ENCODE assay signal across 17 mouse cellular contexts in the genomic region with DNA sequence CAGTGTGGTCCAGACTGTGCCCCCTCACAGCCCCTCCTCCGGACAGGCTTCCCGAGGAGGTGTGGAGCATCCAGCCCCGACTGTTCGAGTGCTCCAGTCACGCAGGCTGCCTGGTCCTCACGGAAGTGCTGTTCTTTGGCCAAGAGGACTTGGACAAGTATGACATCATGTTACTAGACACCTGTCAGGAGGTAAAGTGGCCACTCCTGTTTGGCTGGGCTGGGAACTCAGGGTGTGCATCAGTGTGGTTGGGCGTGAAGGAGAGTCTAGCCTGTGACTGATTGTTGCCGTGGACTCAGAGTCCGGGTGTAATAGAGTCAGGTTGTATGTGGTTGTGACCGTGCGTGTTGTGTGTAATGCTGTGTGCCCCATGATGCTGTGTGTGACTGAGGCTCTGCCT. TPM values are rescaled to one million over a fixed set of nuclear protein-coding genes. Genes with fewer than 3 reads are reported as not detected.
A peak's percentile ranks its signal among the peaks of the same experiment; 100 is the strongest.
DNase-seq lines count a peak whose midpoint lies in the region; ATAC-seq and TF ChIP-seq lines count a peak whose summit lies in the region.
"Had no signal": no experiment of that assay in that cellular context is flagged by ENCODE, and none has a peak within 500 bp of the region (broad histone marks: within the 10 kb centered on the region; RNA-seq: fewer than 3 reads in every experiment).

No protein-coding gene starts in this region.

- TF ChIP-seq CTCF in hindbrain, postnatal 0 days (IDR thresholded peaks at IDR 0.05; ENCODE audit: low read depth), result no peak
- no peak for TF ChIP-seq CTCF in lung, adult 2 months (IDR thresholded peaks at IDR 0.05; ENCODE audit: insufficient read depth, low read length)

- no peaks in the 10 kb centered on the region for H3K9me3 ChIP-seq in hindbrain, postnatal 0 days (ENCODE audit: low read length)
- H3K9me3 ChIP-seq in hindbrain, embryonic 10.5 days, result no peaks in the 10 kb centered on the region
- no peaks in the 10 kb centered on the region for H3K9me3 ChIP-seq in intestine, embryonic 15.5 days
- H3K9me3 ChIP-seq: embryonic facial prominence, embryonic 13.5 days; heart, embryonic 10.5 days; hindbrain, embryonic 13.5 days; liver, embryonic 15.5 days; megakaryocyte, embryonic 14.5 days; stomach, embryonic 15.5 days had no signal

- H3K27me3 ChIP-seq in hindbrain, postnatal 0 days (ENCODE audit: insufficient read depth, low read length), result no peaks in the 10 kb centered on the region
- peaks cover 7% of the 10 kb centered on the region; the same call in 1 of the 2 replicates for H3K27me3 ChIP-seq in hindbrain, embryonic 10.5 days (ENCODE audit: insufficient read depth, poor library complexity, severe bottlenecking)
- no peaks in the 10 kb centered on the region for H3K27me3 ChIP-seq in intestine, embryonic 15.5 days (replicated peaks)
- H3K27me3 ChIP-seq: embryonic facial prominence, embryonic 13.5 days; hindbrain, embryonic 13.5 days; liver, embryonic 15.5 days; stomach, embryonic 15.5 days had no signal

- H3K9ac ChIP-seq in hindbrain, postnatal 0 days (replicated peaks; ENCODE audit: low read length), result no peak overlapping the region
- H3K9ac ChIP-seq in intestine, embryonic 15.5 days, result no peak overlapping the region
- H3K9ac ChIP-seq: forebrain, postnatal 0 days; hindbrain, embryonic 13.5 days; liver, embryonic 15.5 days; stomach, embryonic 15.5 days had no signal

- DNase-seq in hindbrain, postnatal 0 days (ENCODE audit: low spot score), result no peak
- DNase-seq in hindbrain, embryonic 10.5 days (ENCODE audit: low spot score), result no peak
- peak; percentile 24 for DNase-seq in lung, adult 2 months
- DNase-seq in lung, postnatal 36 days, result peak; percentile 66
- DNase-seq in kidney, postnatal 4 days, result no peak

- no peak overlapping the region for H3K4me3 ChIP-seq in hindbrain, postnatal 0 days (ENCODE audit: low read length)
- H3K4me3 ChIP-seq in hindbrain, embryonic 10.5 days, result no peak overlapping the region
- H3K4me3 ChIP-seq in intestine, embryonic 15.5 days (replicated peaks), result no peak overlapping the region
- no peak overlapping the region for H3K4me3 ChIP-seq in lung, adult 2 months (replicated peaks; ENCODE audit: extremely low read depth, low read depth, low read length)
- H3K4me3 ChIP-seq: embryonic facial prominence, embryonic 13.5 days; heart, embryonic 10.5 days; hindbrain, embryonic 13.5 days; liver, embryonic 15.5 days; stomach, embryonic 15.5 days had no signal

- H3K36me3 ChIP-seq in hindbrain, postnatal 0 days (ENCODE audit: insufficient read depth, low read length), result peaks cover 11% of the 10 kb centered on the region; the same call in 1 of the 2 replicates
- peaks cover 22% of the 10 kb centered on the region for H3K36me3 ChIP-seq in hindbrain, embryonic 10.5 days
- H3K36me3 ChIP-seq in intestine, embryonic 15.5 days, result no peaks in the 10 kb centered on the region
- H3K36me3 ChIP-seq: G1E; liver, embryonic 15.5 days had no signal

- H3K4me1 ChIP-seq in hindbrain, postnatal 0 days (ENCODE audit: insufficient read depth, low read length), result no peaks in the 10 kb centered on the region
- H3K4me1 ChIP-seq in hindbrain, embryonic 10.5 days (replicated peaks), result peaks cover 15% of the 10 kb centered on the region; the same call in 1 of the 2 replicates
- H3K4me1 ChIP-seq in intestine, embryonic 15.5 days (replicated peaks), result peaks cover 14% of the 10 kb centered on the region; the same call in 1 of the 2 replicates
- no peaks in the 10 kb centered on the region for H3K4me1 ChIP-seq in lung, adult 2 months (ENCODE audit: control insufficient read depth, insufficient read depth, low read length)
- H3K4me1 ChIP-seq: hindbrain, embryonic 13.5 days; stomach, embryonic 15.5 days had no signal

- no peak for TF ChIP-seq POLR2A in lung, adult 2 months (IDR thresholded peaks at IDR 0.05; ENCODE audit: borderline replicate concordance, extremely low read depth, low read depth, low read length)

- H3K27ac ChIP-seq in hindbrain, postnatal 0 days, result no peak overlapping the region
- no peak overlapping the region for H3K27ac ChIP-seq in hindbrain, embryonic 10.5 days
- no peak overlapping the region for H3K27ac ChIP-seq in intestine, embryonic 15.5 days
- H3K27ac ChIP-seq: embryonic facial prominence, embryonic 13.5 days; heart, embryonic 10.5 days; hindbrain, embryonic 13.5 days; liver, embryonic 15.5 days; stomach, embryonic 15.5 days had no signal

- peak; percentile 34; the same call in 1 of the 2 replicates for ATAC-seq in hindbrain, postnatal 0 days
- 0 out of 2 replicates have a peak, but pooled peaks have one; percentile 15 for ATAC-seq in intestine, embryonic 15.5 days
- no peak for ATAC-seq in erythroid progenitor cell, adult 5-6 weeks (replicated peaks; ENCODE audit: low FRiP score, poor library complexity, severe bottlenecking)

- H3K4me2 ChIP-seq in hindbrain, postnatal 0 days (ENCODE audit: low read depth, low read length), result no peak overlapping the region
- no peak overlapping the region for H3K4me2 ChIP-seq in intestine, embryonic 15.5 days (replicated peaks)
- H3K4me2 ChIP-seq: embryonic facial prominence, embryonic 13.5 days; hindbrain, embryonic 13.5 days; liver, embryonic 15.5 days; stomach, embryonic 15.5 days had no signal

- WGBS in hindbrain, postnatal 0 days, result 87% methylated on average over 11 of the region's 11 CpGs
- 88% methylated on average over 11 of the region's 11 CpGs for WGBS in hindbrain, embryonic 10.5 days
- WGBS in intestine, embryonic 15.5 days, result 81% methylated on average over 11 of the region's 11 CpGs
- 69% methylated on average over 11 of the region's 11 CpGs for WGBS in lung, adult 2 months

RNA-seq across cellular contexts. Expression of a gene that starts 15.7 kb away (rescaled TPM):
- 4.5 and 5.9 TPM in 2 replicates for total RNA-seq in hindbrain, postnatal 0 days (2014; rRNA removed)
- polyA plus RNA-seq in hindbrain, postnatal 0 days (2015; fragmentation: Nextera tagmentation; extraction: Ambion mirVana), result 3.3 TPM in 2 replicates
- 15.8 and 16.1 TPM in 2 replicates for polyA plus RNA-seq in hindbrain, embryonic 10.5 days (2016; fragmentation: Nextera tagmentation; extraction: Ambion mirVana)
- polyA plus RNA-seq in intestine, embryonic 15.5 days (2015; fragmentation: Nextera tagmentation; extraction: Ambion mirVana), result 16.1 and 17.2 TPM in 2 replicates
- 15.4 and 20.2 TPM in 2 replicates for polyA plus RNA-seq in lung, adult 2 months (2012; rRNA removed)
- 1.8 TPM in 1 of 2 replicates, not detected in the other for total RNA-seq in erythroid progenitor cell, adult 5-6 weeks (2015; ENCODE audit: low replicate concordance)
- total RNA-seq in erythroid progenitor cell, adult 5-6 weeks (2017; ENCODE audit: low replicate concordance), result 1.9 TPM in 1 of 2 replicates, not detected in the other
- total RNA-seq: G1E had no signal
- polyA plus RNA-seq: G1E had no signal

RNA-seq across cellular contexts. Expression of a gene that starts 25.0 kb away (rescaled TPM):
- total RNA-seq in hindbrain, postnatal 0 days (2014; rRNA removed), result 15.1 and 17.0 TPM in 2 replicates
- polyA plus RNA-seq in hindbrain, postnatal 0 days (2015; fragmentation: Nextera tagmentation; extraction: Ambion mirVana), result 14.2 and 18.1 TPM in 2 replicates
- 30.8 and 31.8 TPM in 2 replicates for polyA plus RNA-seq in hindbrain, embryonic 10.5 days (2016; fragmentation: Nextera tagmentation; extraction: Ambion mirVana)
- 16.8 and 18.7 TPM in 2 replicates for polyA plus RNA-seq in intestine, embryonic 15.5 days (2015; fragmentation: Nextera tagmentation; extraction: Ambion mirVana)
- 19.8 and 37.3 TPM in 2 replicates for polyA plus RNA-seq in lung, adult 2 months (2012; rRNA removed)
- total RNA-seq in erythroid progenitor cell, adult 5-6 weeks (2015; ENCODE audit: low replicate concordance), result not detected in 2 replicates
- total RNA-seq in erythroid progenitor cell, adult 5-6 weeks (2017; ENCODE audit: low replicate concordance), result not detected in 2 replicates
- total RNA-seq: G1E had no signal
- polyA plus RNA-seq: G1E had no signal

RNA-seq across cellular contexts. Expression of a gene that starts 34.0 kb away (rescaled TPM):
- 0.93 and 1.1 TPM in 2 replicates for total RNA-seq in hindbrain, postnatal 0 days (2014; rRNA removed)
- polyA plus RNA-seq in hindbrain, postnatal 0 days (2015; fragmentation: Nextera tagmentation; extraction: Ambion mirVana), result 0.95 and 1.4 TPM in 2 replicates
- polyA plus RNA-seq in hindbrain, embryonic 10.5 days (2016; fragmentation: Nextera tagmentation; extraction: Ambion mirVana), result 1.6 and 1.8 TPM in 2 replicates
- polyA plus RNA-seq in intestine, embryonic 15.5 days (2015; fragmentation: Nextera tagmentation; extraction: Ambion mirVana), result 0.51 and 0.72 TPM in 2 replicates
- 5.1 and 5.5 TPM in 2 replicates for polyA plus RNA-seq in lung, adult 2 months (2012; rRNA removed)
- total RNA-seq in erythroid progenitor cell, adult 5-6 weeks (2015; ENCODE audit: low replicate concordance), result 0.36 TPM in 1 of 2 replicates, not detected in the other
- total RNA-seq in erythroid progenitor cell, adult 5-6 weeks (2017; ENCODE audit: low replicate concordance), result not detected in 2 replicates
- total RNA-seq: G1E; gastrocnemius, postnatal 36 days; neutrophil, adult 5-6 weeks had no signal
- polyA plus RNA-seq: G1E; liver, embryonic 15.5 days had no signal

Comparison
In these comparisons a context has a peak if more than half of its experiments do, and no peak if none do; other contexts are left out.
1. DNase-seq: peak in lung, adult 2 months (single experiment) and lung, postnatal 36 days (single experiment); none in hindbrain, postnatal 0 days (single experiment), hindbrain, embryonic 10.5 days (single experiment) and kidney, postnatal 4 days (0 of 2).